Mouse (Mus musculus): Measurements from ENCODE around the gene Trappc3. TPM values are rescaled to one million over a fixed set of nuclear protein-coding genes. Genes with fewer than 3 reads are reported as not detected.

Trappc3 gene
- polyA plus RNA-seq, 1 experiment from 2014 or later, result 103 TPM

DNA sequence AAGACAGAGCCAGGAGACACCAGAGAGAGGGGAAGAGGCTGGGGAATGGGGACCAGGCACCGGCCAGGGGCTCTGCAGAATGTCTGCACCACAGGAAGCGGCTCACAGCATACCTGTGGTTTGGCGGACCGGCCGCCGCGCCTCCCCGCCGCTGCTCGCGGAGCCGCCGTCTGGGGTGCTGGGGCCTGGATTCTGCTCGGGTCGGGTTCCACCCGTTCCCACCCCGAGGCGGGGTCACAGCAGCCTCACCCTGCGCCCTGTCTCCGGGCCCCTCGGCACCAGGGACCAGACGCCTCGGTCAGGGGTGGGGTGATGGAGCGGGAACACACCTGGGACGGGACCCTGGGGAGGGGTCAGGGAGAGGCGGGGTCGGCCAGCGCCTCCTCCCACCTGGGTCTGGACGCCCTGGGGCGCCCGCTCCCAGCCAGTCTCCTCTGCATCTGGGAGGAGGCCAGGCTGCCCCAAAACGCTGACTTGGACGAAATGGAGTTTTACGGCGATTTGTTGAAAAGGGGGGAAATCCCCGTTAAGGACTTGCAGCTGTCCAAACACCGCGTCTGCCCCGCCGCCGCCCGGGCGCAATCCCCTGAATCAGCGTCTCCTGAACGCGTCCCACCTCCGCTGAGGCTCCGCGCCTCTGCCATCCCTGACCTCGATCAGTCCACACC, 38.9 kb downstream of the Trappc3 start:
- Histone ChIP-seq H3K36me3 (ENCODE audit: control insufficient read depth, insufficient read depth, low read length) (no peaks in the 10 kb centered on the region), H3K9ac (ENCODE audit: low read length) (peak overlapping the region; percentile 54), H3K4me3 (replicated peaks; ENCODE audit: low read length) (peak overlapping the region; percentile 45), H3K27me3 (ENCODE audit: control insufficient read depth, insufficient read depth, low read length) (peaks cover 21% of the 10 kb centered on the region), H3K9me3 (replicated peaks; ENCODE audit: control insufficient read depth, low read length) (0 out of 2 replicates have a peak, but pooled peaks cover 3% of the 10 kb centered on the region), H3K27ac (ENCODE audit: low read length) (no peak overlapping the region), H3K4me2 (ENCODE audit: low read depth, low read length) (peak overlapping the region; percentile 70), H3K4me1 (ENCODE audit: control insufficient read depth, insufficient read depth, low read length) (peaks cover 23% of the 10 kb centered on the region)
- ATAC-seq (ENCODE audit: insufficient read depth, low FRiP score), result peak; percentile 57; the same call in 1 of the 2 replicates
- WGBS, result 4% methylated on average over 50 of the region's 50 CpGs

DNA sequence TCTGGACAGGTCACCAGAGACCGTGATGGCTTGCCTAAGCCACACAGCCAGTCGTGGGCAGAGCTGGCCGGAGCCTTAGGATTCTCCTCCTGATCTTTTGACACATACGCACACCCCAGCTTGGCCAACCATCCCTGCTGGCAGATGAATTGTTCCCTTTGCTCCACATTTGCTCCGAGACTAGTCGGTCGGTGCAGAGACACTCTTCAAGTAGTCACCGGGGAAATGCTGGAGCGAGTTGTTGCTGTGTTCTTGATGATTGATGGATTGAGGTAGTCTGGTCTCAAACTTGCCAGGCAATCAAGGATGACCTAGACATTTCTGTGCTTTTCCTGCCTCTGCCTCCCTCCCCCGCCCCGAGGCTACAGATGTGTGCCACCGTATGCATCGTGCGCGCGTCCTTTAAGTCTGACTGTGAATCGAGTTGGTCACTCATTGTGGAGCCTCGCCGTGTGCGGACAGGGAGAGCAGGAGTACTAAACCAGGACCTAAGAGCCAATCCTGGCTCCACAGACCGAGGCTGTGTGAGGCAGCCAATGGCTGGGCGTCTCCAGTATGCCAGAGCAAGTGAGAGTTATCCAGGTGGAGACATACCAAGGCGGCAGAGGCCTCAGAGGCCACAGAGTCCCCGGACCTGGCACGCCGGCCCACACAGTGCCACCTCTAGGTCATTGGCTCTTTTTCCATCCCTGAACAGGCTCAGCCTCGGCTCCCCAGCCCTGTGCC, 39.6 kb downstream of the Trappc3 start:
- ATAC-seq (ENCODE audit: insufficient read depth, low FRiP score), result no peak
- Histone ChIP-seq H3K27ac (ENCODE audit: low read length) (no peak overlapping the region), H3K4me2 (ENCODE audit: low read depth, low read length) (peak overlapping the region; percentile 70), H3K9me3 (replicated peaks; ENCODE audit: control insufficient read depth, low read length) (0 out of 2 replicates have a peak, but pooled peaks cover 5% of the 10 kb centered on the region), H3K9ac (ENCODE audit: low read length) (peak overlapping the region; percentile 54; the same call in 1 of the 2 replicates), H3K4me3 (replicated peaks; ENCODE audit: low read length) (peak overlapping the region; percentile 45), H3K27me3 (ENCODE audit: control insufficient read depth, insufficient read depth, low read length) (peaks cover 21% of the 10 kb centered on the region), H3K36me3 (ENCODE audit: control insufficient read depth, insufficient read depth, low read length) (no peaks in the 10 kb centered on the region), H3K4me1 (ENCODE audit: control insufficient read depth, insufficient read depth, low read length) (peaks cover 18% of the 10 kb centered on the region)
- WGBS, result 22% methylated on average over 27 of the region's 27 CpGs

DNA sequence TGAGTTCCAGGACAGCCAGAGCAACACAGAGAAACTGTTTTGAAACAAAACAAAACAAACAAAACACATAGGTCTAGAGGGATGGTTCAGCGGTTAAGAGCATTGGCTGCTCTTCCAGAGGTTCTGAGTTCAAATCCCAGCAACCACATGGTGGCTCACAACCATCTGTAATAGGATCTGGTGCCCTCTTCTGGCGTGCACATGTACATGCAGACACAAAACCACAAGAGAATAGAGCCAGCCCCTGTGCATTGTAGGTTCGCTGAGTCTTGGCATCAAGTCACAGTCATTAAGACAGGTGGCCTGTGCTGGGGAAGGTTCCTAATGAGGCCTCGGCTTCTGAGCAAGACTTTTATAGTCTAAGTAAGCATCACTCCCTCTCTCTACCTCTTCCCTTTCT, 41.8 kb downstream of the Trappc3 start:
- Histone ChIP-seq H3K4me3 (replicated peaks; ENCODE audit: low read length) (no peak overlapping the region), H3K4me1 (ENCODE audit: control insufficient read depth, insufficient read depth, low read length) (peaks cover 11% of the 10 kb centered on the region), H3K4me2 (ENCODE audit: low read depth, low read length) (no peak overlapping the region), H3K9ac (ENCODE audit: low read length) (no peak overlapping the region), H3K27me3 (ENCODE audit: control insufficient read depth, insufficient read depth, low read length) (peaks cover 21% of the 10 kb centered on the region), H3K9me3 (replicated peaks; ENCODE audit: control insufficient read depth, low read length) (0 out of 2 replicates have a peak, but pooled peaks cover 5% of the 10 kb centered on the region), H3K27ac (ENCODE audit: low read length) (no peak overlapping the region), H3K36me3 (ENCODE audit: control insufficient read depth, insufficient read depth, low read length) (no peaks in the 10 kb centered on the region)
- 62% methylated on average over 4 of the region's 4 CpGs for WGBS
- ATAC-seq (ENCODE audit: insufficient read depth, low FRiP score), result no peak

DNA sequence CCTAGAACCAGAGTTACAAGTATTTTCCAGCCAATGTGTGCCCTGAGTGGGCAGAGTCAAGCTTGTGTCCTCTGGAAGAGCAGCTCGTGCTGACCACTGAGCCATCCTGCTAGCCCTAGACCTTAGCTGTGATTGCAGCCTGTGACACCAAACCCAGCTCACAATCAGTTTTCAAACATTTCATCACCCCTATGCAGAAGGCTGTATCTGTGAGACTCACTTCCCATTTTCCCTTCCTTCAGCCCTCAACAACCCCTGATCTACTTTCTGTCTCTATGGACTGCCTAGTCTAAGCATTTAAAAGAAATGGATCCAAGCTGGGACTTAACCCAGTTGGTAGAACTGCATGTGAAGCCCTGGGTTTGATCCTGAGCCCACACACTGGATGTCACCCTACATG, 43.3 kb downstream of the Trappc3 start:
- no peak overlapping the region for H3K4me3 ChIP-seq (replicated peaks; ENCODE audit: low read length)
- H3K9me3 ChIP-seq (replicated peaks; ENCODE audit: control insufficient read depth, low read length), result 0 out of 2 replicates have a peak, but pooled peaks cover 5% of the 10 kb centered on the region
- no peak overlapping the region for H3K9ac ChIP-seq (ENCODE audit: low read length)
- no peak overlapping the region for H3K4me2 ChIP-seq (ENCODE audit: low read depth, low read length)
- peaks cover 15% of the 10 kb centered on the region for H3K27me3 ChIP-seq (ENCODE audit: control insufficient read depth, insufficient read depth, low read length)
- 86% methylated on average over 1 of the region's 1 CpGs for WGBS
- no peak overlapping the region for H3K27ac ChIP-seq (ENCODE audit: low read length)
- peaks cover 16% of the 10 kb centered on the region for H3K4me1 ChIP-seq (ENCODE audit: control insufficient read depth, insufficient read depth, low read length)
- no peak for ATAC-seq (ENCODE audit: insufficient read depth, low FRiP score)
- no peaks in the 10 kb centered on the region for H3K36me3 ChIP-seq (ENCODE audit: control insufficient read depth, insufficient read depth, low read length)

DNA sequence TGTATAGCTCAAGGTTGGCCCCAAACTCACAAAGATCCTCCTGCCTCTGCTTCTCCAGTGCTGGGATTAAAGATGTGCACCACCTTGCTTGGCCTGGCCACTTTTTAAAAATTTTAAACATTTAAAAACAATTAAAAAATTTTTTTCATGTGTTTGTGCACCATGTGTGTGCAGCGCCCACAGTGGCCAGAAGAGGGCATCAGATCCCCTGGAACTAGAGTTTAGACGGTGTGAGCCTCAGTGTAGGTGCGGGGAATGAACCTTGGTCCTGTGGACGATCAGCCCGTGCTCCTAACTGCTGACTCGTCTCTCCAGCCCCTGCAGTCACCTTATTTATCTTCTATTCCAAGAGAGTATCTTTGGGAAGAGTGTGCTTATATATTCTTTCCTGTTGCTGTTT, 43.9 kb downstream of the Trappc3 start:
- H3K9ac ChIP-seq (ENCODE audit: low read length), result no peak overlapping the region
- H3K9me3 ChIP-seq (replicated peaks; ENCODE audit: control insufficient read depth, low read length), result 0 out of 2 replicates have a peak, but pooled peaks cover 5% of the 10 kb centered on the region
- no peak overlapping the region for H3K27ac ChIP-seq (ENCODE audit: low read length)
- no peak for ATAC-seq (ENCODE audit: insufficient read depth, low FRiP score)
- H3K4me3 ChIP-seq (replicated peaks; ENCODE audit: low read length), result no peak overlapping the region
- no peak overlapping the region for H3K4me2 ChIP-seq (ENCODE audit: low read depth, low read length)
- H3K36me3 ChIP-seq (ENCODE audit: control insufficient read depth, insufficient read depth, low read length), result no peaks in the 10 kb centered on the region
- peaks cover 9% of the 10 kb centered on the region for H3K4me1 ChIP-seq (ENCODE audit: control insufficient read depth, insufficient read depth, low read length)
- 86% methylated on average over 6 of the region's 6 CpGs for WGBS
- H3K27me3 ChIP-seq (ENCODE audit: control insufficient read depth, insufficient read depth, low read length), result peaks cover 9% of the 10 kb centered on the region

DNA sequence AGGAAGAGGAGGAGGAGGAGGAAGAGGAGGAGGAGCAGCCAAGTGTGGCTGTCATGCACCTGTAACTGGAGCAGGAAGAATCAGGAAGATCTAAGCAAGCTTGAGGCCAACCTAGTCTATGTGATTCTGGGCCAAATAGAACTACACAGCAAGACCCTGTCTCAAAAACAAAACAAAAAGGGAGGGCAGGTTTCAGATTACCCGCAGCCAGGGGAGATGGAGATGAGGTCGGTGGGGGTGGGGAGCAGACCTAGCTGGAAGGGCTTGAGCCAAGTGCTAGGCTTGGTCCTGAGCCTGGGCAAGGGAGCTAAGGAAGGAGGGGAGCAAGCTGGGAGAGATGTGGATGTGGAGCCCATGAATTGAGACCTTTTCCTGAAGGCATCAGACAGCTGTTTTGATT, 44.7 kb downstream of the Trappc3 start:
- Histone ChIP-seq H3K9me3 (replicated peaks; ENCODE audit: control insufficient read depth, low read length) (0 out of 2 replicates have a peak, but pooled peaks cover 5% of the 10 kb centered on the region), H3K27me3 (ENCODE audit: control insufficient read depth, insufficient read depth, low read length) (peaks cover 5% of the 10 kb centered on the region; the same call in 1 of the 2 replicates), H3K36me3 (ENCODE audit: control insufficient read depth, insufficient read depth, low read length) (no peaks in the 10 kb centered on the region), H3K4me2 (ENCODE audit: low read depth, low read length) (no peak overlapping the region), H3K27ac (ENCODE audit: low read length) (no peak overlapping the region), H3K4me1 (ENCODE audit: control insufficient read depth, insufficient read depth, low read length) (peaks cover 5% of the 10 kb centered on the region), H3K9ac (ENCODE audit: low read length) (no peak overlapping the region), H3K4me3 (replicated peaks; ENCODE audit: low read length) (no peak overlapping the region)
- ATAC-seq (ENCODE audit: insufficient read depth, low FRiP score), result no peak
- WGBS, result 17% methylated on average over 2 of the region's 2 CpGs

DNA sequence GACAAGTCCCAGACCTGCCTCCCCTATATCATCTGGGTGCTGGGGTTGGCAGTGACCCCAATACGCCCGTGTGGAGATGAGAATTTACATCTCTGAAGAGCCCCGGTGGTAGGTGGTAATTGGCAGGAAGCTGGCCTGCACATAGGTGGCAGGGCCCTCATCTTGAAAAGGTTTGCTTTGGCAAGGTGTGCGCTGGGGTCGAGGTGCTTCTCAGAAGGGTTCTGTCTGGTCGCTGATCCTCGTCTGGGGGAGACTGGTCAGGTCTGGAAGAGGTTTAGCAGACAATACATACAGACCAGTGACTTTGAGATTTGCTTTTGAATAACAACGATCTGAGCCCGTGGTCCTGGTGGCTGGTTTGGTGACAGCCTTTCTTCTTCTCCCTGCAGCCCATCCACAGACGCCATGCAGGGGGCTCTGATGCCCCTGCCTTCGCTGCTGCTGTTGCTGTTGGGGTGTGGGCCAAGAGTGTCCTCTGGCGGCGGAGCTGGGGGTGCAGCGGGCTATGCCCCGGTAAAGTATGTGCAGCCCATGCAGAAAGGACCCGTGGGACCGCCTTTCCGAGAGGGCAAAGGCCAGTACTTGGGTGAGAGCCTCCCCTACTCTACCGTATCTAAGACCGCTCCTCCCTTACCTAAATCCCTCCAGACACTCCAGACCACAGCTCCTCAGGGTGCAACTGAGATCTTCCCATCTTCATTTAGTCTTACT, 47.2 kb downstream of the Trappc3 start:
- H3K27me3 ChIP-seq (ENCODE audit: control insufficient read depth, insufficient read depth, low read length), result no peaks in the 10 kb centered on the region
- no peak; the same call in 1 of the 2 replicates for ATAC-seq (ENCODE audit: insufficient read depth, low FRiP score)
- 0 out of 2 replicates have a peak, but pooled peaks cover 5% of the 10 kb centered on the region for H3K9me3 ChIP-seq (replicated peaks; ENCODE audit: control insufficient read depth, low read length)
- H3K4me2 ChIP-seq (ENCODE audit: low read depth, low read length), result peak overlapping the region; percentile 32
- H3K36me3 ChIP-seq (ENCODE audit: control insufficient read depth, insufficient read depth, low read length), result no peaks in the 10 kb centered on the region
- peaks cover 5% of the 10 kb centered on the region for H3K4me1 ChIP-seq (ENCODE audit: control insufficient read depth, insufficient read depth, low read length)
- no peak overlapping the region for H3K27ac ChIP-seq (ENCODE audit: low read length)
- no peak overlapping the region for H3K9ac ChIP-seq (ENCODE audit: low read length)
- no peak overlapping the region for H3K4me3 ChIP-seq (replicated peaks; ENCODE audit: low read length)
- WGBS, result 16% methylated on average over 20 of the region's 20 CpGs

DNA sequence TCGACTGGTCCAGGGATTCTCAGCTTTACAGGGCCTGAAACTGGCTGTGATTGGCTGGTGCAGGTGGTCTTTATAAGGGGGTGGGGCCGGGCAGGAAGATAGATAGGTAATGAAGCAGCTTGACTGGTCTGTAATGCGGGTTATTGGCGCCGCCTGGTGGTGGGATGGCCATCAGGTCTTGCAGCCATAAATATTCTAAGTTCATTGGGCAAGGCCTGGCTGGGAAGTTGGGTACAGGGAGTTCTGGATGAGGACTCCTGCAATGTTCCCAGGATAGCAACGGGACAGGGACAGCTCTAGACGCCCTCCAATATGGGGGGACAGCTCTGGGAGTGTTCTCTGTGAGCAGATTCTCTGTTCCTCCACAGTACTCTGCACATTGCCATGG, 47.8 kb downstream of the Trappc3 start:
- Histone ChIP-seq H3K4me3 (replicated peaks; ENCODE audit: low read length) (no peak overlapping the region), H3K4me2 (ENCODE audit: low read depth, low read length) (peak overlapping the region; percentile 32), H3K9me3 (replicated peaks; ENCODE audit: control insufficient read depth, low read length) (0 out of 2 replicates have a peak, but pooled peaks cover 5% of the 10 kb centered on the region), H3K36me3 (ENCODE audit: control insufficient read depth, insufficient read depth, low read length) (no peaks in the 10 kb centered on the region), H3K9ac (ENCODE audit: low read length) (no peak overlapping the region), H3K4me1 (ENCODE audit: control insufficient read depth, insufficient read depth, low read length) (peaks cover 5% of the 10 kb centered on the region), H3K27ac (ENCODE audit: low read length) (no peak overlapping the region), H3K27me3 (ENCODE audit: control insufficient read depth, insufficient read depth, low read length) (no peaks in the 10 kb centered on the region)
- WGBS, result 4% methylated on average over 7 of the region's 7 CpGs
- ATAC-seq (ENCODE audit: insufficient read depth, low FRiP score), result peak; percentile 54; the same call in 1 of the 2 replicates

Data from stomach, embryonic 16.5 days (tissue).